Mouse (Mus musculus) embryonic facial prominence, embryonic 13.5 days (tissue): ENCODE measurements at regions not wholly inside any gene's neighbourhood (a gene's known extent, or its start where the extent isn't known, plus 50 kb on each side); places are given as distances from the start of the nearest gene placed in this dataset.
A peak's percentile ranks its signal among the peaks of the same experiment; 100 is the strongest.
"Not testable (repeated sequence)": the region's sequence is repeated elsewhere in the genome, so short reads cannot be mapped to it uniquely, and the experiment has no call there.

ENCODE experiments used
- ATAC-seq: fragments of 200-750 bp; cut with Nextera tagmentation; 2 replicates; pipeline ENCODE4 v1.8.0; 2017; ENCODE audit warnings: low read depth; ENCODE audit not compliant: insufficient number of reproducible peaks, insufficient read depth, low FRiP score, low TSS enrichment
- H3K27ac ChIP-seq: fragments of 300-500 bp; sonication (generic); 2 replicates; pipeline ENCODE4 v1.5.1; 2015; ENCODE audit warnings: moderate library complexity, mild to moderate bottlenecking, inconsistent platforms
- H3K27me3 ChIP-seq: fragments of 300-500 bp; sonication (generic); 2 replicates; pipeline ENCODE4 v1.6.1; 2015; ENCODE audit warnings: mild to moderate bottlenecking, inconsistent platforms
- H3K36me3 ChIP-seq: fragments of 300-500 bp; sonication (generic); 2 replicates; pipeline ENCODE4 v1.6.1; 2015; ENCODE audit warnings: mild to moderate bottlenecking, inconsistent platforms
- H3K4me1 ChIP-seq: fragments of 300-500 bp; sonication (generic); 2 replicates; pipeline ENCODE4 v1.6.1; 2015; ENCODE audit warnings: inconsistent platforms
- H3K4me2 ChIP-seq: fragments of 300-500 bp; sonication (generic); 2 replicates; pipeline ENCODE4 v1.6.1; 2015; ENCODE audit warnings: moderate library complexity, mild to moderate bottlenecking, inconsistent platforms
- H3K4me3 ChIP-seq: fragments of 300-500 bp; sonication (generic); 2 replicates; pipeline ENCODE4 v1.5.1; 2015; ENCODE audit warnings: mild to moderate bottlenecking, inconsistent platforms
- H3K9ac ChIP-seq: fragments of 300-500 bp; sonication (generic); 2 replicates; pipeline ENCODE4 v1.6.1; 2015; ENCODE audit warnings: mild to moderate bottlenecking, inconsistent platforms
- H3K9me3 ChIP-seq: fragments of 300-500 bp; sonication (generic); 2 replicates; pipeline ENCODE4 v1.6.1; 2016; ENCODE audit warnings: inconsistent platforms
- WGBS: fragments of 180-500 bp; shearing (Covaris S2); methylation state at CpG from one replicate; pipeline ENCODE4 v1.1.7; 2015; ENCODE audit warnings: mixed read lengths; 5-methylcytosine and 5-hydroxymethylcytosine counted together

DNA sequence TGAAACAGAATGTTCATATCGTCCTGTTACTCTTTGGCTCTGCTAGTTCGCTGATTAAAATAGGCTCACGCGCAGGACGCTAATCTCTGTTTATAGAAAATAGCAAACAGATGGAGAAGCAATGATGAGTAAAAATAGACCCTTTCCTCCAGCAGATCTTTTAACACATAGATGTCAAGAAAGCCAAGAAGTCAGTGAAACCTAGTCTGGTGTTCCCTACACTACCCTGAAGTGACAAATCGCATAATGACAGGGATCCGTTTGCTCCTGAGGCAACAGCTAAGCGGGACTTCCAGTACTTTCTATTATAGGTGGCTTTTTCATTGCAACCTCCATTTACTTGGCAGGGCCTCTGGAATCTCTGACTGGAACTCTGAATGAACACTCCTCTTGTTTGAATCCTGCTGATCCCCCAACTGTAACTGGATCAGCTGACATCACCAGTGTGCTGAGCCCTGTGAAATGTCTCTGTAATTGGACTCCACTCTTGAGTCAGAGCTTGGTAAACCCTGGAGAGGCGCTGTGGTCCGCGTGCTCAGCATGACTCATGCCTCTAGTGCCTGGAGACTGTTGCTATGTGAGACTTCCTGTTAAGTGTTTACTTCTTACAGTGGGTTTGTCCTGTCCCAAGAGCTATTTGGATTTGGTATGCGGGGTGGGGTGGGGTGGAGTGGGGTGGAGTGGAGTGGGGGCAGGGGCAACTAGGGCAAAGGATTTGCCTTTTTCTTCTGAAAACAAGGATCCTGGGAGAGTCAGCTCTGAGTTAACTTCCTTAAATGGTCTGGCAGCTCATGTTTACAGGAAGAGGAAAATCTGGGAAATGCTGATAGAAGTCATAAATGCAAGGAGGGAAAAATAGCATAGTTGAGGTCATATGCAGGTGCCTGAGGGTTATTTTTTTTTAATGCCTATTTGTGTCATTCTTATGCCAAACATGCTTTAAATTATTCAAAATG is 162.4 kb upstream of the Akr1e1 start:
- H3K9me3 ChIP-seq: no peaks in the 10 kb centered on the region
- H3K4me3 ChIP-seq: peak overlapping the region; percentile 12
- WGBS: 10% methylated on average over 12 of the region's 12 CpGs
- H3K27me3 ChIP-seq: no peaks in the 10 kb centered on the region
- peak overlapping the region; percentile 80 for H3K27ac ChIP-seq
- H3K4me1 ChIP-seq: peaks cover 8% of the 10 kb centered on the region
- H3K36me3 ChIP-seq: no peaks in the 10 kb centered on the region
- peak overlapping the region; percentile 41 for H3K4me2 ChIP-seq
- peak; percentile 100 for ATAC-seq
- H3K9ac ChIP-seq: no peak overlapping the region

DNA sequence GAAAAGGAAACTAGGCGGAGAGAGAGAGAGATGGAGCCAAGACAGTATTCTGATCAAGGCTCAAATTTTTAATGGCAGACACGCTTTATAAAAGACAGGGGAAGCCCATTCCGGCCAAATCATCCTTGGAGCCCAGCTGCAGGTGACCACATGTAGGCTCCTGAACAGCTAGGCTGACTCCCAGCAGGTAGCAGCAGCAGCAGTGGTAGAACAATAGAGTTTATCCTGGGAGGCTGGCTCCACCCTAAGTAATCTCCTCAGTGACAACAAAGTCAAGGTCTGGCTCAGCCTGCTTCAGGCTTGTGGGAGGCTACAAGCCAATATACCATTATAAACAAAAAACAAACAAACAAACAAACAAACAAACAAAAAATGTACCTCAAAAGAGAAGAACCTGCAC is 151.0 kb upstream of the Akr1e1 start:
- WGBS: 45% methylated on average over 3 of the region's 3 CpGs
- no peak for ATAC-seq

DNA sequence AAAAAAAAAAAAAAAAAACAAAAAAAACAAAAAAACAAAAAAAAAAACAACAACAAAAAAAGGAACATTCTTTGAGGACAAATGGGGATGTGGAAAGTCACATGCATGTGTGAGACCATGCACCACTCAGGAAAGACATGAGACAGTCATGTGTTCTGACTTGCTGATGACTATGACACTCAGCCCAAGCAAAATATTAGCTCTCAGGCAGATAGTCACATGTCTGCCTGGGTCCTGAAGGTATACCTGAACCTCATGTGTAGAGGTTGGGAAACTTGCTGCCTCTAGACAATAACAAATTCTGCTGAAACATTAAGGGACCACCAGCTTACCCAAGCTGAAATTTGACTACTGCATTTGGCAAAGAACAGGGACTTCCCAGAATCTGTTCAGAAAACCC is 147.6 kb upstream of the Akr1e1 start:
- ATAC-seq: no peak

More for the DNA sequence above, 151.0 kb upstream of the Akr1e1 start:
- no peaks in the 10 kb centered on the region for H3K36me3 ChIP-seq
- no peaks in the 10 kb centered on the region for H3K27me3 ChIP-seq
- no peak overlapping the region for H3K4me3 ChIP-seq
- H3K9ac ChIP-seq: no peak overlapping the region
- H3K4me1 ChIP-seq: no peaks in the 10 kb centered on the region
- no peak overlapping the region for H3K27ac ChIP-seq
- H3K4me2 ChIP-seq: no peak overlapping the region
- no peaks in the 10 kb centered on the region for H3K9me3 ChIP-seq

GRCm38 (mm10) chr13:4742930-4743329 is 134.0 kb upstream of the Akr1e1 start:
- Histone ChIP-seq H3K9ac (no peak overlapping the region), H3K27me3 (no peaks in the 10 kb centered on the region), H3K4me2 (no peak overlapping the region), H3K9me3 (no peaks in the 10 kb centered on the region), H3K4me1 (no peaks in the 10 kb centered on the region), H3K4me3 (no peak overlapping the region), H3K27ac (no peak overlapping the region), H3K36me3 (no peaks in the 10 kb centered on the region)
- no peak for ATAC-seq
- 59% methylated on average over 2 of the region's 2 CpGs for WGBS

More for the DNA sequence above, 147.6 kb upstream of the Akr1e1 start:
- Histone ChIP-seq H3K4me3 (no peak overlapping the region), H3K9me3 (no peaks in the 10 kb centered on the region), H3K27ac (no peak overlapping the region), H3K36me3 (no peaks in the 10 kb centered on the region), H3K9ac (no peak overlapping the region), H3K27me3 (no peaks in the 10 kb centered on the region), H3K4me2 (no peak overlapping the region), H3K4me1 (no peaks in the 10 kb centered on the region)

GRCm38 (mm10) chr13:4716299-4716698 is 107.3 kb upstream of the Akr1e1 start:
- H3K27ac ChIP-seq, H3K4me3 ChIP-seq, H3K9me3 ChIP-seq, H3K27me3 ChIP-seq, ATAC-seq, H3K9ac ChIP-seq, H3K4me1 ChIP-seq, H3K36me3 ChIP-seq, H3K4me2 ChIP-seq: not testable (repeated sequence)
- 72% methylated on average over 2 of the region's 2 CpGs for WGBS

DNA sequence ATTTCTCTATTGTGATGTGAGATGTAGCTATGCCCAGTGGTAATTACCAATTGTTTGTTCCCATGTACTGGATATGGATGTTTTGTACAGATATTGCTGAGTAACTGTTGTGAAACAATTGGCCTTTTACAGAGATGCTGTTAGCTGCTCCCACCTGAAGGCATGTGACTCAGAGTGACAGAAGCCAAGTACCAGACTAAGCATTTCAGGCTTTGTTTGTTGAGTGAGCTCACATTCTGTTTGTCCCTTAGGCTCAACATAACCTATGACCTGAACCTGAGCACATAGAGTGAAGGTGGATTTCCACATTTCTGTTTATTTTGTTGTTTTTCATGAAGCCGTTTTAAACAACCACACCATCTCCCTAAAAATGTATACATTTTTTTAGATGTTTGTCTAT is 105.8 kb upstream of the Akr1e1 start:
- no peaks in the 10 kb centered on the region for H3K4me1 ChIP-seq
- H3K9ac ChIP-seq: no peak overlapping the region
- H3K27me3 ChIP-seq: no peaks in the 10 kb centered on the region
- ATAC-seq: no peak
- H3K27ac ChIP-seq: no peak overlapping the region
- H3K4me3 ChIP-seq: no peak overlapping the region
- no peaks in the 10 kb centered on the region for H3K36me3 ChIP-seq
- 80% methylated on average over 1 of the region's 1 CpGs for WGBS
- H3K4me2 ChIP-seq: no peak overlapping the region
- no peaks in the 10 kb centered on the region for H3K9me3 ChIP-seq

GRCm38 (mm10) chr13:4712698-4713097 is 103.7 kb upstream of the Akr1e1 start:
- Histone ChIP-seq H3K27me3 (no peaks in the 10 kb centered on the region), H3K4me1 (no peaks in the 10 kb centered on the region), H3K9ac (no peak overlapping the region), H3K9me3 (no peaks in the 10 kb centered on the region), H3K36me3 (no peaks in the 10 kb centered on the region), H3K4me3 (no peak overlapping the region), H3K4me2 (no peak overlapping the region), H3K27ac (no peak overlapping the region)
- ATAC-seq: no peak
- 68% methylated on average over 3 of the region's 3 CpGs for WGBS

- H3K9me3 ChIP-seq, H3K4me3 ChIP-seq, H3K36me3 ChIP-seq, H3K27ac ChIP-seq, ATAC-seq, H3K4me2 ChIP-seq, H3K9ac ChIP-seq, H3K4me1 ChIP-seq, H3K27me3 ChIP-seq: not testable (repeated sequence)
- 53% methylated on average over 2 of the region's 2 CpGs for WGBS
These were observed 90.6 kb upstream of the Akr1e1 start for GRCm38 (mm10) chr13:4699591-4699990.

DNA sequence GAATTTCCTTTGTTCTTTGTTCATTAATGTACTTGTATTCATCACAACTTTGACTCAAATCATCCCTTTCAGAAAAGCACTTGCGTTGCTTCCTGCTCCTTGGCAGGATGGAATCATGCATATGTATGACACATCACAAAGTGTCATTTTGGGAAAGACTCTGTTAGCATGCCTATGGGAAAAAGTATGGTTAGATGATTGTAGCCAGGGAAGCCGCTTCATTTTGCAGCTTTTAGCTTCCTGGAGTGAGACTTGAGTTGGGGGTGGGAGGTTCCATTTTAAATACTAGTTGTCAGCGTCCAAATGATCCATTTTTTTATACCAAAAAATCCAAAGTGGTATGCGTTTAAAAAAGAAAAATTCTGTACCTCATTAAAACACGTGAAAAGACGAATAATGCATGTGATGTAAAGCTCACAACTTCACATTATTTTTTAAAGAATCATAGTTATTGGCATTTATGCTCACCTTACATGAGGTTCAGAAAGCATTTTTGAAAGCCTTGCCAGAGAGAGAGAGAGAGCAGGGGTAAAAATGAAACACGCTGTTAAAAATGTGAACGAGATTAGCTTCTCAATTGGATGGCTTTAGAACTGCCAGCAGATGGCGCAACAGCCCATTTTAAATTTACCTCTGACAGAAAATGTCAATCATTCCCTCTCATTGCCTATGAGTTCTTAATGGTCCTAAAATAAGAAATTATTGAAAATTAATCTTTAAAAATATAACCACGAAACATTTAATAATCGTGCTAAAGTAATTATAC is 57.6 kb upstream of the Akr1e1 start:
- no peaks in the 10 kb centered on the region for H3K9me3 ChIP-seq
- WGBS: 32% methylated on average over 11 of the region's 11 CpGs
- no peaks in the 10 kb centered on the region for H3K36me3 ChIP-seq
- H3K4me1 ChIP-seq: no peaks in the 10 kb centered on the region
- H3K9ac ChIP-seq: no peak overlapping the region
- no peak overlapping the region for H3K27ac ChIP-seq
- no peak for ATAC-seq
- no peaks in the 10 kb centered on the region for H3K27me3 ChIP-seq
- H3K4me2 ChIP-seq: no peak overlapping the region
- H3K4me3 ChIP-seq: no peak overlapping the region

- H3K9ac ChIP-seq: no peak overlapping the region
- 55% methylated on average over 3 of the region's 3 CpGs for WGBS
- H3K27me3 ChIP-seq: no peaks in the 10 kb centered on the region
- H3K27ac ChIP-seq: no peak overlapping the region
- no peaks in the 10 kb centered on the region for H3K4me1 ChIP-seq
- no peaks in the 10 kb centered on the region for H3K36me3 ChIP-seq
- H3K9me3 ChIP-seq: no peaks in the 10 kb centered on the region
- no peak for ATAC-seq
- no peak overlapping the region for H3K4me3 ChIP-seq
- H3K4me2 ChIP-seq: no peak overlapping the region
These were observed 54.4 kb upstream of the Akr1e1 start for GRCm38 (mm10) chr13:4663390-4663789.

DNA sequence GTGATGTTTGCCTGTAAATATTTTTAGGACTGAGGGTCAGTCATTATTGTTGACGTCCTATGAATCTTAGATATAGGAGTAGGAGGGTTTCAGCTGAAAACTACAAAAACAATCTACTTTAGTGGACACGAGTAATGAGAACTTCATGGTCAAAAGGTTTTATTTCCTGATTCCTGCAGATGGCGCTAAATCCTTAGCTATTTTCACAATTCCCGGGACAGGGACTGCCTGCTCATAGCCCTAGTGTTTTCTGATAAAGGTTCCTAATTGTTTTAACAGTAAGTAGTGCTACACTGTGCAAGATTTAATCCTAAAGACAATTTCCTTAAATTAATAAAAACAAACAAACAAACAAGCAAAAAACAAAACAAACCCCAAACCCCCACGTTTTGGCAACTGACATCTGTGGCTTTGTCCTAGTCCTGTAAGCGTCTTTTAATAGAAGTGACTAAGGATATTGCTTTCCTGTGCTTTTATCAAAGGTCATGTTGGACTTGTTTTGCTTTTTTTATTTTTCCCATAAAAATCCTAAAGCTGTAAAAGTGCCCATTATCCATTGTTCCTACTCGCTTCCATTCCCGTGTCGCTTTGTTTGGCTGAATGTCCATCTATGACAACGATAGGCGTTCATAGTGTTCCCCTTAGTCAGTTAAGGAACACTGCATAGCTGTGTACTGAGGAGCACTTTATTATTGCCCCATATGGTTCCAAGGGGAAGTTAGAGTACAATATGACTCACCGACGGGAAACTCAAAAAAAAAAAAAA is 53.5 kb upstream of the Akr1e1 start:
- Histone ChIP-seq H3K9me3 (no peaks in the 10 kb centered on the region), H3K4me1 (no peaks in the 10 kb centered on the region), H3K4me2 (no peak overlapping the region), H3K9ac (no peak overlapping the region), H3K4me3 (no peak overlapping the region), H3K36me3 (no peaks in the 10 kb centered on the region), H3K27ac (no peak overlapping the region), H3K27me3 (no peaks in the 10 kb centered on the region)
- no peak for ATAC-seq
- 48% methylated on average over 13 of the region's 13 CpGs for WGBS
